Mouse (Mus musculus) embryonic fibroblast, embryonic 13.5 days (primary cell): ENCODE measurements around the gene Mzt1.

Experiments used
- CTCF ChIP-seq: IDR thresholded peaks from 2 replicates; pipeline ENCODE4 v1.5.1; 2011; ENCODE audit warnings: mild to moderate bottlenecking, control low read depth, low read length, moderate library complexity, borderline replicate concordance; ENCODE audit not compliant: insufficient read depth
- POLR2A ChIP-seq: IDR thresholded peaks from 2 replicates; pipeline ENCODE4 v1.6.1; 2011; ENCODE audit warnings: low read depth, mild to moderate bottlenecking, control low read depth, low read length, moderate library complexity

DNA sequence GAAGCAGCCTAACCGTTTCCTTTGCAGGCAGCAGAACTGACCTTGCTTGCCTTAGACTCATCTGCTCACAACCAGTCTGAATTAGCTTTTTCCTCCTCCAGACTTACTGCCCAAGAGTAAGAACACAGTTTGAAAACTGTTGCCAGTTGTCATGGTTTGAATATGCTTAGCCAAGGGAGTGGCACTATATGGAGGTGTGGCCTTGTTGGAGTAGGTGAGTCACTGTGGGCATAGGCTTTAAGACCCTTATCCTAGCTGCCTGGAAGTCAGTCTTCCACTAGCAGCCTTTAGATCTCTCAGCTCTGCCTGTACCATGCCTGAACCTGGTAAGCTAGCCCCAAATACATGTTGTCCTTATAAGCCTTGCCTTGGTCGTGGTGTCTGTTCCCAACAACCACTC is 8.2 kb downstream of the Mzt1 start:
- no peak for TF ChIP-seq CTCF
- no peak for TF ChIP-seq POLR2A
